Mouse (Mus musculus): ENCODE results near the gene Cfl1.
A peak's percentile ranks its signal among the peaks of the same experiment; 100 is the strongest.

The Cfl1 gene

GRCm38 (mm10) chr19:5529325-5530137, 39.3 kb downstream of the Cfl1 start:
- DNase-seq (ENCODE audit: low read depth, low spot score): peak; percentile 63

GRCm38 (mm10) chr19:5530138-5530524, 39.9 kb downstream of the Cfl1 start:
- no peak for DNase-seq (ENCODE audit: low read depth, low spot score)

DNA sequence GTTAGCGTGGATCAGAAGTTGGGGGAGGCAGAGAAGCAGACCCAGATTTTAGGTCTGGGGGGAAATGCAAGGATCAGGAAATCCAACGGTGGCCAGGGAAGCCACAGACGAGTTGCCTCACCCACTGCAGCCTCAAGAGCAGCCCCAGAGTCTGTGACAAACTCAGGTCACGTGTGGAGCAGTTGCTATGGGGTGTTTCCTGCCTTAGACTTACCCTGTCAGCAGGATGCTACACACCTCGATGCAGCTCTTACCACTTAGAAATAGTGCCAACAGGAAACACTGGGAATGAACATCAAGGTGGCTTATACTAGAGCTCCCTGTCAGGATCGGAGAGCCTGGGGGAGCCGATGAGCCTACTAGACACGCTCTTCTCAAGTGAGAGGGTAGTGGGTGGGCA, 42.3 kb downstream of the Cfl1 start:
- no peak for DNase-seq (ENCODE audit: low read depth, low spot score)

DNA sequence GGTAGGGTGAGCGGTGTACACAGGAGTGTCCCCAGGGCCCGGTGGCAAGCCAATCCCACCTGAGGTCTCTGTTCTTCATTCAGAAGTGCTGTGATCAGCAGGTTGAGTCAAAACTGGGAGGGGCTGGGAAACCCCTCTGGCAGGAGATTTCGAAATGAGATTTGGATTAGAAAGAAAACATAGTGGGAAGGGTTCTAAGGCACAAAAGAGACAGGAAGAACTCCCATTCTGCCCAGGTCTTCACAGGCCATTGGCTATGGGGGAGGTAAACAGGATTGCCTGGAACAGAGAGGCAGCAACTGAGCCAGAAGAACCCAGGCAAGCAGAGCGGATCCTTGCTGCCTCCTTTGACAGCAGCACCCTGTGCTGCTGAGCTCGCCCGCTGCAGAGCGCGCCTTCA, 48.5 kb downstream of the Cfl1 start:
- DNase-seq (ENCODE audit: low read depth, low spot score): no peak

DNA sequence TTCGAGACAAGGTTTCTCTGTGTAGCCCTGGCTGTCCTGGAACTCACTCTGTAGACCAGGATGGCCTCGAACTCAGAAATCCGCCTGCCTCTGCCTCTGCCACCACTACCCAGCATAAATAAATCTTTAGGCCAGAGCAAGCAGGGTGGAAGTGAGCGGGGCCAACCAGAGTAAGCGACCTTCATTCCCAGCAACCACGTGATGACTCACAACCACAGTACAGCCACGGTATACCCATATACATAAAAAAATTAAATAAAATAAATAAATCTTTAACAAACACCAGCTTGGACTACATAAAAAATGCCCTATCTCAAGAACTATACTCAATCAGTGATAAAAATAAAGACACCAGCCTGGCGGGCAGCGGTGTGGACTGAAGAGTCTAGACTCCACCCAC, 53.1 kb downstream of the Cfl1 start:
- DNase-seq (ENCODE audit: low read depth, low spot score): no peak

DNA sequence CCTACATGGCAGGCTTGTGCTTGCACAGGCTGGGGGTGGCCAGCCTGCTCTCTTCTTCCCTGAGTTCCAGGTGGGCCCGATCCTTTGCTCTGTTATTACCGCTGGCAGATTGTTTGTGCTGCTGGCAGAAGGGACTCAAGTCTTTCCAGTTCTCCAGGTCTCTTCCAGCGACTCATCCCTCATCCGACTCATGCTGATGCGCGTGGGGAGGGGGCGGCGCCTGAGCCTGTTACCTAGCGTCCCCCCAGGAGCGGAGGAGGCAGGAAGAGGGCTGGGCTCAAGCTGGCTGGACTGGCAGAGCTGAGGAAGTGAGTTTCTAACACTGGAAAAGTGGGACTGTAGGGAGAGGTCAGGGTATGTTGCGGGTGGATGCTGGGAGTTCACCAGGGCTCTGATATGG, 53.8 kb downstream of the Cfl1 start:
- DNase-seq (ENCODE audit: low read depth, low spot score): no peak
